In the genomic region with DNA sequence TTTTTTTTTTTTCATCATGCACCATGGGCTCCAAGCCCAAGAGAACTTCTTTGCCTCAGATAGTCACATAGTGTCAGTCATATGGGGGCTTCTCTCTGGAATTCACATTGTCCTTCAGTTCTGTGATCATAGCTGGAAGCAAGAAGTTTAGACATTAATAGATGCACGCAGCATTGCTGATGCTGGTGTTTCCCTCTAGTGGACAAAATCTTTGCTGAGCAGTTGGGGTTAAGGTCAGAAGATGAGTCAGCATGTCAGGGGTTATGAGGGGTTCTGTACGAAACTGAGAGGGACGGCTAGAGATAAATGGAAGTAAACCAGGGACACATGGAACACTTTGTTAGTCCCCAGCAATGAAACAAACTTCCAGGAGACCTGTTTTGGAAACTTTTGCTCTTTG, we compare ENCODE assay signal across 13 mouse cellular contexts.
DNase-seq lines count a peak whose midpoint lies in the region; ATAC-seq and TF ChIP-seq lines count a peak whose summit lies in the region.
"Had no signal": no experiment of that assay in that cellular context is flagged by ENCODE, and none has a peak within 500 bp of the region (broad histone marks: within the 10 kb centered on the region; RNA-seq: fewer than 3 reads in every experiment).

No protein-coding gene starts in this region.

- 25% methylated on average over 3 of the region's 3 CpGs for WGBS in heart, adult 2 months
- 10% methylated on average over 3 of the region's 3 CpGs for whole genome bisulfite sequencing in heart, embryonic 12.5 days
- WGBS in midbrain, embryonic 15.5 days: 58% methylated on average over 3 of the region's 3 CpGs

- intact Hi-C loops in heart, adult 2 months (cut with DNase I): loop anchor here (5.0 kb wide), 1 partner anchor 100 kb away; no protein-coding TSS in a partner anchor

- H3K4me2 ChIP-seq in heart, embryonic 12.5 days: no peak overlapping the region
- no peak overlapping the region for H3K4me2 ChIP-seq in midbrain, embryonic 15.5 days
- H3K4me2 ChIP-seq: forebrain, embryonic 15.5 days; neural tube, embryonic 12.5 days had no signal

- DNase-seq in heart, adult 2 months: no peak
- peak; percentile 60 for DNase-seq in thymus, postnatal 0 days (ENCODE audit: low spot score)
- DNase-seq in thymus, adult 18-20 months: no peak
- DNase-seq in urinary bladder, adult 2 months (ENCODE audit: low spot score): no peak
- no peak for DNase-seq in frontal cortex, postnatal 14 days (ENCODE audit: low spot score in 2 of 2)
- DNase-seq: cerebellum, postnatal 14 days; liver, embryonic 13.5 days had no signal

- TF ChIP-seq CTCF in heart, adult 2 months (IDR thresholded peaks at IDR 0.05): peak; percentile 67

- H3K4me3 ChIP-seq in heart, adult 2 months: no peak overlapping the region
- no peak overlapping the region for H3K4me3 ChIP-seq in heart, embryonic 12.5 days
- no peak overlapping the region for H3K4me3 ChIP-seq in midbrain, embryonic 15.5 days
- H3K4me3 ChIP-seq: forebrain, embryonic 15.5 days; hindbrain, embryonic 10.5 days; liver, embryonic 13.5 days; neural tube, embryonic 12.5 days had no signal

- H3K9ac ChIP-seq in heart, adult 2 months (ENCODE audit: low read depth, low read length): no peak overlapping the region
- no peak overlapping the region for H3K9ac ChIP-seq in heart, embryonic 12.5 days
- no peak overlapping the region for H3K9ac ChIP-seq in midbrain, embryonic 15.5 days
- H3K9ac ChIP-seq: forebrain, embryonic 15.5 days; liver, embryonic 13.5 days; neural tube, embryonic 12.5 days had no signal

- no peak overlapping the region; the same call in 1 of the 2 replicates for H3K27ac ChIP-seq in heart, adult 2 months
- no peak overlapping the region for H3K27ac ChIP-seq in heart, embryonic 12.5 days (ENCODE audit: poor library complexity, severe bottlenecking)
- H3K27ac ChIP-seq in midbrain, embryonic 15.5 days: no peak overlapping the region
- H3K27ac ChIP-seq: forebrain, embryonic 15.5 days; hindbrain, embryonic 10.5 days; neural tube, embryonic 12.5 days had no signal

- no peaks in the 10 kb centered on the region for H3K79me2 ChIP-seq in heart, adult 2 months (replicated peaks; ENCODE audit: control insufficient read depth, insufficient read depth, low read length)

- peaks cover 5% of the 10 kb centered on the region for H3K4me1 ChIP-seq in heart, adult 2 months (ENCODE audit: control insufficient read depth, insufficient read depth, low read length)
- peaks cover 24% of the 10 kb centered on the region for H3K4me1 ChIP-seq in heart, embryonic 12.5 days (replicated peaks)
- no peaks in the 10 kb centered on the region for H3K4me1 ChIP-seq in midbrain, embryonic 15.5 days

- no peaks in the 10 kb centered on the region for H3K27me3 ChIP-seq in heart, adult 2 months (ENCODE audit: control insufficient read depth, insufficient read depth, low read length)
- H3K27me3 ChIP-seq in heart, embryonic 12.5 days (replicated peaks): no peaks in the 10 kb centered on the region
- no peaks in the 10 kb centered on the region for H3K27me3 ChIP-seq in midbrain, embryonic 15.5 days (replicated peaks)
- H3K27me3 ChIP-seq: forebrain, embryonic 15.5 days; liver, embryonic 13.5 days; neural tube, embryonic 12.5 days had no signal

- H3K36me3 ChIP-seq in heart, adult 2 months (ENCODE audit: control insufficient read depth, insufficient read depth, low read length): peaks cover 5% of the 10 kb centered on the region
- H3K36me3 ChIP-seq in heart, embryonic 12.5 days: no peaks in the 10 kb centered on the region
- H3K36me3 ChIP-seq in midbrain, embryonic 15.5 days (replicated peaks): no peaks in the 10 kb centered on the region
- H3K36me3 ChIP-seq: forebrain, embryonic 15.5 days; hindbrain, embryonic 10.5 days had no signal

- no peak for TF ChIP-seq POLR2A in heart, adult 2 months (IDR thresholded peaks at IDR 0.05; ENCODE audit: insufficient read depth, low read depth, low read length)

- no peak for TF ChIP-seq EP300 in heart, adult 2 months (IDR thresholded peaks at IDR 0.05; ENCODE audit: insufficient read depth, low read depth, low read length)

- ATAC-seq in heart, embryonic 12.5 days (ENCODE audit: insufficient number of reproducible peaks, low FRiP score): no peak
- ATAC-seq in granulocyte monocyte progenitor cell, adult 5-6 weeks (replicated peaks; ENCODE audit: poor library complexity, severe bottlenecking): peak; percentile 40
- ATAC-seq in midbrain, embryonic 15.5 days (replicated peaks): no peak
- ATAC-seq: forebrain, embryonic 15.5 days had no signal

- no peaks in the 10 kb centered on the region for H3K9me3 ChIP-seq in heart, embryonic 12.5 days (replicated peaks)
- H3K9me3 ChIP-seq in midbrain, embryonic 15.5 days: no peaks in the 10 kb centered on the region
- H3K9me3 ChIP-seq: forebrain, embryonic 15.5 days; hindbrain, embryonic 10.5 days; liver, embryonic 13.5 days; neural tube, embryonic 12.5 days had no signal
